Mouse (Mus musculus) left cerebral cortex, postnatal 4 days (tissue): ENCODE results near the gene Shisa5. TPM values are rescaled to one million over a fixed set of nuclear protein-coding genes. Genes with fewer than 3 reads are reported as not detected.

Experiments used
- DNase-seq: peaks from one replicate; pipeline ENCODE4 v3.0.0-alpha.2; 2022
- intact Hi-C: fragments of 180-260 bp; cut with DNase I; formaldehyde crosslinking; loops from one replicate; pipeline ENCODE4 v1.15.1; 2025
- total RNA-seq, 2 experiments: library from RNA; stranded (reverse); gene quantifications; 2 replicates each; pipeline ENCODE4 v1.2.3; 2021

Shisa5 gene
- total RNA-seq, 2 experiments from 2014 or later, result 48.3 to 54.7 TPM

DNA sequence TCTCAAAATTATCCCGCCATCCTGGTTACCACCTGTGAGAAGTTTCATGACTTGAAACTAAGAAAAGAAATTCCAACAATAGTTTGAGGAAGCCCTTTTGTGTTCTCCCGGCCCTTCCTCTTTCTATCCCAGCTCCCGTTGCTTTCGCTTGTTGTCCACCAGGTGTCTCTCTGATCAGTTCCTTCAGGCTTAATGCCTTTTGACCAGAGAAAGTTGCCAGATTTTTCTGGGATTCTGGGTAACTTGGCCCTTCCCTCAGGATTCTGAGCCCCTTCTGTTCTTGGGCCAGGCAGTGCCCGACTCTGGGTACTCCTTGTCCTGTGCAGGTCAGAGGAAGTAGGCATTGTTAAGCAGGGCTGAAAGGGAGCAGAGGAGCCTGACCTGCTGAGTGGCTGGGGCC is 49.6 kb downstream of the Shisa5 start:
- intact Hi-C loops, result loop anchor here (5.0 kb wide), 2 partner anchors 34 to 744 kb away; partner anchors contain the start of gene Nme6
- peak; percentile 70 for DNase-seq

DNA sequence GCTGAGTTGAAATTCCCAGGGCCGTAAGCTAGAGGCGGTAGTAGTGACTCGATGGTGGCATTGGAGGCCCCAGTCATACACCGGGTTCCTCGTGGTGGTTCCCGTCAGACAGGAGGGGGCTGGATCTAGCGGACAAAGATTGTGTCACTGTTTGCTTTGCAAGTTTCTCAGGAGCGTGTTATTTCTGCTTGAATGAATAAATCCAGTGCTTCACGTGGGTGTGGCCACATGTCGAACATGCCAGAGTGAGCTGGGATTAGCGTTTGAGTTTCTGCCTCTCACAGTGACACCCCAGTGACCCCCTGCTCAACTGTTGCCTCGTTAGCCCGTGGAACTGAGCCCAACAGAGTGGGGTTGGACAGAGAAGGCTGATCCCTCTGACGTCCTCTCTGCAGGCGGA is 52.1 kb downstream of the Shisa5 start:
- intact Hi-C loops, result no loop called here
- no peak for DNase-seq

GRCm38 (mm10) chr9:109091802-109092201 is 53.4 kb downstream of the Shisa5 start:
- intact Hi-C loops, result no loop called here

DNA sequence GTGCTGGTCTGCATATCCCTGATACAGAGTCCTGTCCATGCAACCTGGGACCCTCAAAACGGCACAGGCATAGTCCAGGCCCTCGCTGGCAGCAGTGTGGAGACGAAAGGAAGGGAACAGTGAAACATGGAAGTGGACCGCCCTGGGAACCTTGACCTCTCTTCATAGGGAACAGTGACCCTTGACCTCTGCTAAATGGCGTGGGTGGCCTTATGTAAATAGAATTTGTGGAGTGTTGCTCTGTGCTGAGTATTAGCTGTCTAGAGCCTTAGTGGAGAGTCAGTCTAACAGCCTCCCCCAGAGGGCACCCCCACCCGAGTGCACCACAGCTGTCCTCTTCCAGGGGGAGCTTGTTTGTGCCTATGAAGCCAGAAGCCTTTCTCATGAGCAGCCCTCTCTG is 54.4 kb downstream of the Shisa5 start:
- DNase-seq, result no peak
- intact Hi-C loops, result no loop called here

More at GRCm38 (mm10) chr9:109091802-109092201, 53.4 kb downstream of the Shisa5 start:
- no peak for DNase-seq

DNA sequence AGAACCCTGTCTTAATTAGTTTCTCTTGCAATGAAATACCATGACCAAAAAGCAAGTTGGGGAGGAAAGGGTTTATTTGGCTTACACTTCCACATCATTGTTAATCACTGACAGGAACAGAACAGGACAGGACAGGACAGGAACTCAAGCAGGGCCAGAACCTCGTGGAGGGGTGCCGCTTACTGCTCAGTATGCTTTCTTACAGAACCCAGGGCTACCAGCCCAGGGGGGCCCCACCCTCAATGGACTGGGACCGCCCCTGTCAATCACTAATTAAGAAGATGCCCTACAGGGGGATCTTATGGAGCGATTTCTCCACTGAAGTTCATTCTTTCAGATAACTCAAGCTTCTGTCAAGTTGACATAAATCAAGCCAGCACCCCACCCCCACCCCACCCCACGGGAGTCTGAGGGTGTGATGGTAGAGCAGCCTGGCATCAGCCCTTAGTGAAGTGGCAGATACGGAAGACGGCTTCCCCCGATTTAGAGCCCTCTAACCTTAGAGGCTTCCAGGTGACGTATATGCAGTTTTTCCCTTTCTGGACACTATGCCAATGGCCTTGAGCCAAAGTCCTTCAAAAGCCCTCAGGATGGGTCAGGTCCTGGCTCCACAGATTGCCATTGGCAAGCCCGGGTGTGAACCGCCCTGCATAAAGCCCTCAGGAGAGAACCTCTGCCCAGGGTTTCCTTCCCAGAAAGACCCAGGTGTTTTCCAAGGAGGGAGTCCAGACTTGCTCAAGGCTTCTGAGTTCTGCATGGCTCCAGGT is 55.6 kb downstream of the Shisa5 start:
- intact Hi-C loops, result no loop called here
- peak; percentile 47 for DNase-seq

GRCm38 (mm10) chr9:109094553-109095136 is 56.3 kb downstream of the Shisa5 start:
- intact Hi-C loops, result no loop called here
- DNase-seq, result no peak

GRCm38 (mm10) chr9:109095137-109095982 is 57.0 kb downstream of the Shisa5 start, which contains the start of gene Plxnb1:
Gene Plxnb1 (plus strand): TSS chr9:109095389.
- intact Hi-C loops, result no loop called here
- peak; percentile 91 for DNase-seq

DNA sequence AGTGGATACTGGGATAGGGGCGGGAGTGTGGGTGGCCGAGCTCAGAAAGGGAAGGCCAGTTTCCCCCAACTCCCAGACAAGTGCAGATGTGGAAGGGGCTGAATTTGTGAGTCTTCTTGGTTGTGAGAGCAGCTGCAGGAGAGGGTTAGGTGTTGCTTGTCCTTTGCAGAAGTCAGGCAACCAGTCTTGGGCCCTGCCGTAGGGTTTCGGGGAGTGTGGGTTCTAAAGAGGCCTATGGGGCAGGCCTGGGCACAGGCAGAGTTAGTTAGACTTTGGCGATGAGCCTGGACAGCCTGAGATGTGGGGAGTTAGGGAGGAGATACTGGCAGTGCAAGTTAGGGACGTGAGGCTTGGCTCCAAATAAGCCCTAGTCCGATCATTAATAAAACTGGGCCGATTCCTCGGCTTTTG is 57.9 kb downstream of the Shisa5 start:
- DNase-seq, result peak; percentile 43

GRCm38 (mm10) chr9:109096856-109097255 is 58.5 kb downstream of the Shisa5 start:
- no peak for DNase-seq
- intact Hi-C loops, result no loop called here

More for the DNA sequence above, 57.9 kb downstream of the Shisa5 start:
- intact Hi-C loops, result no loop called here

- intact Hi-C loops, result no loop called here
- DNase-seq, result no peak
These were observed 58.9 kb downstream of the Shisa5 start for GRCm38 (mm10) chr9:109097291-109097690.

DNA sequence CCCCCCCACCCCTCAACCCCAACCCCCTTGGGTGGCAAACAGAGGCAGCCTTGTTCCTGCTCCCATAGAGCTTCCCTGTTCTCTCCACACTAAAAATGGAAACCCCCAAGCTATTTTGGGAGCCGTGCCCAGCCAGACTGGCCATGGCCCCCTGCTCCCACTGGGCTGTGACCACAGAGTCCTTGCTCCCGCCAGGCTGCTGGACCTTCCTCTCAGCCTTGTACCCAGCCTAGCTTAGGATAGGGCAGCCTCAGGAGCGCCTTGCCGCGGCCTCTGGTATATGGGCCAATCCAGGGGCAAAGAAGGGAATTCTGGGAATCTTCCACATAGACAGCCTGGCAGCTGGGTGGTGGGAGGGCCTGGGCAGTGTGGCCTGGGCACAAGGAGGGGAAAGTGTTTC is 59.5 kb downstream of the Shisa5 start:
- intact Hi-C loops, result no loop called here
- peak; percentile 77 for DNase-seq

- no peak for DNase-seq
- intact Hi-C loops, result no loop called here
These were observed 60.0 kb downstream of the Shisa5 start for GRCm38 (mm10) chr9:109098366-109098765.

DNA sequence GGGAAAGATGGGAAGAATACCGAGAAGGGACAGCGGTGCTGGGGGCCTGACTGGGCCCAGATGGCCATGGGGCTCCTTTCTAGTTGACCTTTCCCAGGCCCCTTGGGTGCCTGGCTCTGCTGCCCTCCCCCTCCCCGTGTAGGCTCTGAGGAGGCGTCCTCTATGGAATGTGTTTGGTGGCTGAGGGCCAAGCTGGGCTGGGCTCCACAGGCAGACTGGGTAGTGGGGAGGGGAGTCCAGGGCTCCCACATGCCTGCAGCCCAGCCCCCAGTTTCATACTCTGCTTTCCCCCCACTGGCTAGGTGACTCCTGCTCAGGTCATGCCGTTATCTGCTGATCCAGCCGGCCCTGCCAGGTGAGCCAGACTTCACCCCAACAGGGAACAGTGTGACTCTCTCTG is 60.6 kb downstream of the Shisa5 start:
- DNase-seq, result peak; percentile 66
- intact Hi-C loops, result no loop called here

GRCm38 (mm10) chr9:109100307-109100928 is 62.1 kb downstream of the Shisa5 start:
- intact Hi-C loops, result no loop called here
- no peak for DNase-seq

DNA sequence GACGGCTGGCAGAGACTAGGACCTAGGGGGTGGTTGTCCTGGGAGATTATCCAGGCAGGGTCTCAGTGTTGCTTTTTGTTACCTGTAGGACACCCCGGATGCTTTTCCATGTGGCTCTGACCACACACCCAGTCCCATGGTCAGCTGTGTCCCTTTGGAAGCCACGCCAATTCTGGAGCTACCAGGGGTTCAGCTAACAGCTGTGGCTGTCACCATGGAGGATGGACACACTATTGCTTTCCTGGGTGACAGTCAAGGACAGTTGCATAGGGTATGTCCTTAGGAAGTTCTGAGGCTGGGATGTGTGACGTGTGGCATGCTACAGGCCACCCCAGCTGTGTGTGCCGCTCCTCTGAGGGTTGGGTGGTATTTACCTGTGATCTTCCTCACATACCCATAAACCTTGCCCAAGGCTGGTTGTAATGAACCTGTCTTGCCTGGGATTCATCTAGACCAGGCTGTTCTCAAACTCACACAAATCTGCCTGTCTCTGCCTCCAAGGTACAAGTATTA is 63.6 kb downstream of the Shisa5 start:
- intact Hi-C loops, result no loop called here
- DNase-seq, result no peak

GRCm38 (mm10) chr9:109102541-109102940 is 64.2 kb downstream of the Shisa5 start:
- intact Hi-C loops, result no loop called here
- no peak for DNase-seq

- intact Hi-C loops, result no loop called here
- no peak for DNase-seq
These were observed 64.9 kb downstream of the Shisa5 start for GRCm38 (mm10) chr9:109103250-109103649.

- intact Hi-C loops, result no loop called here
- no peak for DNase-seq
These were observed 65.7 kb downstream of the Shisa5 start for GRCm38 (mm10) chr9:109104083-109104482.

DNA sequence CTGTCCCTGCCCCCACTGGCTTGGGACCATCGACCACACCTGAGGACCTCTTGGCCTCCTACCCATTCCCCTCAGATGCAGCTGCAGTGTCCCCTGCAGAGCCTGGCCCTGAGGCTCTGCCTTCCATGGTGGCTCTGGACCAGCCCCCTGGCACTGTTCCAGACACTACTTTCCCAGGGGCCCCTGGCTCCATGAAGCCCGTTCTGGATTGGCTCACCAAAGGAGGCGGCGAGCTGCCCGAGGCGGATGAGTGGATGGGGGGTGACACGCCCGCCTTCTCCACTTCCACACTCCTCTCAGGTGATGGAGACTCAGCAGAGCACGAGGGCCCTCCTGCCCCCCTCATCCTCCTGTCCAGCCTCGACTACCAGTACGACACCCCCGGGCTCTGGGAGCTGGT is 66.6 kb downstream of the Shisa5 start:
- intact Hi-C loops, result no loop called here
- peak; percentile 66 for DNase-seq

DNA sequence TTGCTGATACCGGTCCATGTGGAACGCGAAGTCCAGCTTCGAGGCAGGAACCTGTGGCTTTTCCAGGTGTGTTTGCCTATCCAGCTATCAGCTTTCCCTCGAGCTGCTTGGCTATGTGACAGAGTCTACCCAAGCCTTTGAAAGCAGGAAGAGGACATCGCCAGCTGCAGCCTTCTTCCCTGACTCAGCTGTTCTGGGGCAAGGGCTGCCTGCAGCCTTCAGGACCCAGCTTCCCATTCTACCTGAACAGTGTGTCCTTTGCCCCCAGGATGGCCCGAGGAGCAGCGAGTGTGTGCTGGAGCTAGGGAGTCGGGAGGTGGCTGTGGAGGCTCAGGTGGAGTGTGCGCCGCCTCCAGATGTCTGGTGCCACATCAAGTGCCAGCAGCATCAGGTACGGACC is 67.3 kb downstream of the Shisa5 start:
- DNase-seq, result no peak
- intact Hi-C loops, result no loop called here

DNA sequence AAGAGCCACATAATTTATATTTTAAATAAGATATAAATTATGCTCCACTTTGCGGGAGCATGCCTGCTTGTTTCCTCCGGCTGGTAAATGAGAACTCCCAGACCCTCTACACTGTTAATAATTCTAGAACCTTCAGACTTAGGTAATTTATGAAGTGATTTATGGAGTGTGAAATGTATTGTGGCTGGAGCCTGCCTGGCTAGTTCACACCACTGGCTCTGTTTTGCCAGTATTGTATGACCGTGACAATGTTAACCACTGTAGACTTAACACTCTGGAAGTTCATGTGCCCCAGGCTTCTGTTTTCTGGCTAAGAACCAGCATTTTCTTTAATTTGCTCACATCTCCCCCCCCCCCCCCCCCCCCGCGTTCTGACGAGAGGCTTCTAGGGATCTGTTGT is 69.0 kb downstream of the Shisa5 start:
- DNase-seq, result no peak
- intact Hi-C loops, result no loop called here
